Comparison of ENCODE assay signal across 10 mouse cellular contexts in genomic region chr16:91875567-91876344, GRCm38 (mm10).
DNase-seq lines count a peak whose midpoint lies in the region; ATAC-seq lines count a peak whose summit lies in the region.
"Had no signal": no experiment of that assay in that cellular context is flagged by ENCODE, and none has a peak within 500 bp of the region (broad histone marks: within the 10 kb centered on the region; RNA-seq: fewer than 3 reads in every experiment).

No protein-coding gene starts in this region.

- WGBS in heart, embryonic 15.5 days: 31% methylated on average over 4 of the region's 4 CpGs
- 84% methylated on average over 4 of the region's 4 CpGs for WGBS in forebrain, embryonic 16.5 days
- 43% methylated on average over 4 of the region's 4 CpGs for WGBS in stomach, embryonic 14.5 days

- peak; percentile 44; the same call in 1 of the 2 replicates for ATAC-seq in heart, embryonic 15.5 days (replicated peaks; ENCODE audit: insufficient number of reproducible peaks, insufficient read depth, low FRiP score, low read depth)
- peak; percentile 53 for ATAC-seq in forebrain, embryonic 16.5 days
- no peak for ATAC-seq in stomach, embryonic 14.5 days (ENCODE audit: insufficient number of reproducible peaks, insufficient read depth, low FRiP score, low read depth)
- no peak for ATAC-seq in cerebellum, adult (ENCODE audit: insufficient number of reproducible peaks, low FRiP score, low TSS enrichment)

- H3K27me3 ChIP-seq in heart, embryonic 15.5 days: no peaks in the 10 kb centered on the region
- no peaks in the 10 kb centered on the region for H3K27me3 ChIP-seq in forebrain, embryonic 16.5 days (replicated peaks; ENCODE audit: control insufficient read depth, insufficient read depth, low read length)
- H3K27me3 ChIP-seq in stomach, embryonic 14.5 days (ENCODE audit: control insufficient read depth, insufficient read depth, low read length): no peaks in the 10 kb centered on the region

- H3K4me3 ChIP-seq in heart, embryonic 15.5 days: no peak overlapping the region
- H3K4me3 ChIP-seq in forebrain, embryonic 16.5 days (replicated peaks; ENCODE audit: low read length): no peak overlapping the region
- H3K4me3 ChIP-seq in stomach, embryonic 14.5 days (ENCODE audit: low read depth, low read length): no peak overlapping the region

- H3K9ac ChIP-seq in heart, embryonic 15.5 days: no peak overlapping the region
- no peak overlapping the region for H3K9ac ChIP-seq in forebrain, embryonic 16.5 days (replicated peaks; ENCODE audit: low read depth, low read length)
- H3K9ac ChIP-seq in stomach, embryonic 14.5 days (replicated peaks; ENCODE audit: low read depth, low read length): no peak overlapping the region

- H3K27ac ChIP-seq in heart, embryonic 15.5 days: peak overlapping the region; percentile 87
- peak overlapping the region; percentile 54 for H3K27ac ChIP-seq in forebrain, embryonic 16.5 days (ENCODE audit: low read length)
- peak overlapping the region; percentile 33; the same call in 1 of the 2 replicates for H3K27ac ChIP-seq in stomach, embryonic 14.5 days (ENCODE audit: low read length)

- H3K9me3 ChIP-seq in heart, embryonic 15.5 days (replicated peaks): no peaks in the 10 kb centered on the region
- H3K9me3 ChIP-seq in forebrain, embryonic 16.5 days (ENCODE audit: control insufficient read depth, low read length): no peaks in the 10 kb centered on the region
- H3K9me3 ChIP-seq in stomach, embryonic 14.5 days (ENCODE audit: control insufficient read depth, low read depth, low read length): no peaks in the 10 kb centered on the region
- H3K9me3 ChIP-seq: G1E had no signal

- H3K4me1 ChIP-seq in heart, embryonic 15.5 days (replicated peaks): peaks cover 25% of the 10 kb centered on the region
- H3K4me1 ChIP-seq in forebrain, embryonic 16.5 days (replicated peaks; ENCODE audit: control insufficient read depth, insufficient read depth, low read length): peaks cover 7% of the 10 kb centered on the region
- H3K4me1 ChIP-seq in stomach, embryonic 14.5 days (ENCODE audit: control insufficient read depth, insufficient read depth, low read length): no peaks in the 10 kb centered on the region

- DNase-seq in heart, adult 8-10 months (ENCODE audit: low spot score): no peak
- DNase-seq in kidney, adult 9 months: peak; percentile 23
- no peak for DNase-seq in B cell, adult 2 months
- no peak for DNase-seq in adrenal gland, postnatal 25 days
- DNase-seq: cerebellum, adult 18-20 months had no signal

- no peak overlapping the region for H3K4me2 ChIP-seq in heart, embryonic 15.5 days
- no peak overlapping the region for H3K4me2 ChIP-seq in forebrain, embryonic 16.5 days (ENCODE audit: low read length)
- no peak overlapping the region for H3K4me2 ChIP-seq in stomach, embryonic 14.5 days (replicated peaks; ENCODE audit: low read depth, low read length)

- peaks cover 2% of the 10 kb centered on the region; the same call in 1 of the 2 replicates for H3K36me3 ChIP-seq in heart, embryonic 15.5 days
- peaks cover 10% of the 10 kb centered on the region for H3K36me3 ChIP-seq in forebrain, embryonic 16.5 days (ENCODE audit: control insufficient read depth, insufficient read depth)
- H3K36me3 ChIP-seq in stomach, embryonic 14.5 days (ENCODE audit: control insufficient read depth, insufficient read depth, low read length): no peaks in the 10 kb centered on the region; the same call in 1 of the 2 replicates

Comparison
In these comparisons a context has a peak if more than half of its experiments do, and no peak if none do; other contexts are left out.
1. ATAC-seq: peak in heart, embryonic 15.5 days (single experiment) and forebrain, embryonic 16.5 days (single experiment); none in stomach, embryonic 14.5 days (single experiment) and cerebellum, adult (single experiment).
2. H3K27ac ChIP-seq: peak in every context shown above with its lines; median percentile 87 in heart, embryonic 15.5 days; 54 in forebrain, embryonic 16.5 days; 33 in stomach, embryonic 14.5 days.